Mouse (Mus musculus): ENCODE measurements at regions not wholly inside any gene's neighbourhood (a gene's known extent, or its start where the extent isn't known, plus 50 kb on each side); places are given as distances from the start of the nearest gene placed in this dataset.

- DNase-seq (ENCODE audit: low spot score in 2 of 2): no peak
Observed at GRCm38 (mm10) chr3:61849317-61849716, 483.6 kb upstream of the B430305J03Rik start.

- peak in 1 of 2 experiments; percentile 5 for DNase-seq (ENCODE audit: low spot score in 2 of 2)
Observed at GRCm38 (mm10) chr3:61846703-61847102, 481.0 kb upstream of the B430305J03Rik start.

GRCm38 (mm10) chr3:61839355-61840009 is 473.7 kb upstream of the B430305J03Rik start:
- peak; percentile 52 to 55 for DNase-seq (ENCODE audit: low spot score in 2 of 2)

GRCm38 (mm10) chr3:61816807-61817206 is 451.1 kb upstream of the B430305J03Rik start:
- DNase-seq (ENCODE audit: low spot score in 2 of 2): no peak

- no peak for DNase-seq (ENCODE audit: low spot score in 2 of 2)
Observed at GRCm38 (mm10) chr3:61796021-61796420, 430.3 kb upstream of the B430305J03Rik start.

- no peak for DNase-seq (ENCODE audit: low spot score in 2 of 2)
Observed at GRCm38 (mm10) chr3:61790674-61791073, 424.9 kb upstream of the B430305J03Rik start.
